Mouse (Mus musculus) limb, embryonic 15.5 days (tissue): ENCODE results near the gene Padi4. TPM values are rescaled to one million over a fixed set of nuclear protein-coding genes. Genes with fewer than 3 reads are reported as not detected.
A peak's percentile ranks its signal among the peaks of the same experiment; 100 is the strongest.

ENCODE experiments used
- ATAC-seq: fragments of 200-750 bp; cut with Nextera tagmentation; 2 replicates; pipeline ENCODE4 v1.8.0; 2017; ENCODE audit warnings: low read depth, moderate TSS enrichment; ENCODE audit not compliant: insufficient number of reproducible peaks, low FRiP score, low TSS enrichment
- H3K27ac ChIP-seq: fragments of 300-500 bp; sonication (generic); 2 replicates; pipeline ENCODE4 v1.5.1; 2015; ENCODE audit warnings: moderate library complexity, mild to moderate bottlenecking, inconsistent platforms
- H3K27me3 ChIP-seq: fragments of 300-500 bp; sonication (generic); 2 replicates; pipeline ENCODE4 v1.6.1; 2015; ENCODE audit warnings: inconsistent platforms
- H3K36me3 ChIP-seq: fragments of 300-500 bp; sonication (generic); 2 replicates; pipeline ENCODE4 v1.6.1; 2015; ENCODE audit warnings: inconsistent platforms
- H3K4me1 ChIP-seq: fragments of 300-500 bp; sonication (generic); 2 replicates; pipeline ENCODE4 v1.6.1; 2015; ENCODE audit warnings: inconsistent platforms
- H3K4me2 ChIP-seq: fragments of 300-500 bp; sonication (generic); 2 replicates; pipeline ENCODE4 v1.6.1; 2015; ENCODE audit warnings: mild to moderate bottlenecking, inconsistent platforms
- H3K4me3 ChIP-seq: fragments of 300-500 bp; sonication (generic); 2 replicates; pipeline ENCODE4 v1.5.1; 2015; ENCODE audit warnings: mild to moderate bottlenecking, inconsistent platforms
- H3K9ac ChIP-seq: fragments of 300-500 bp; sonication (generic); 2 replicates; pipeline ENCODE4 v1.6.1; 2015; ENCODE audit warnings: inconsistent platforms
- H3K9me3 ChIP-seq: fragments of 300-500 bp; sonication (generic); 2 replicates; pipeline ENCODE4 v1.6.1; 2016; ENCODE audit warnings: inconsistent platforms
- whole genome bisulfite sequencing: fragments of 180-500 bp; shearing (Covaris S2); methylation state at CpG from one replicate; pipeline ENCODE4 v1.1.7; 2015; 5-methylcytosine and 5-hydroxymethylcytosine counted together
- polyA plus RNA-seq: library from polyadenylated mRNA; unstranded; fragments of >200 nt; fragmentation: Nextera tagmentation; extraction: Ambion mirVana; gene quantifications from 2 replicates; pipeline ENCODE4 v1.2.1, GENCODE M21; 2015

The Padi4 gene
- polyA plus RNA-seq, 1 experiment from 2014 or later, result 0.56 TPM

DNA sequence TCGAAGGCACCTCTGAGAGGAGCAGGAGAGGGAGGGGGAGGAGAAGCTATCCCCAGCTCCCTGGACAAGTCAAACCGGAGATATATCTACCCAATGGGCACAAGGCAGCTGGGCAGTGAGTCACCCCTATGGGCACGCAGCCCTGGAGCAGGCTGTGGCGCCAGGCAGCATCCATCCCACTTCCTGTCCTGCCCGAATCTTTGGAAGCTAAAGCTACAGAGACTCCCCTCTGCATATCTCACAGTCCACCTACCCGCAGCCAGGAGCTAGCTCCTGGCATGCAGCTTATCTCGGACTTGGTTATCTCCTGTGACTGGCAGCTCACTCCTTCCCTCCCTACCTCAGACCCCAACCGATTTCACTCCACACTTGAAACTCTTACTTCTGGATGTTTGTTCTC is 35.1 kb upstream of the Padi4 start:
- no peak overlapping the region for H3K4me3 ChIP-seq
- no peak overlapping the region for H3K27ac ChIP-seq
- WGBS, result 79% methylated on average over 8 of the region's 8 CpGs
- H3K9me3 ChIP-seq, result no peaks in the 10 kb centered on the region
- no peaks in the 10 kb centered on the region for H3K27me3 ChIP-seq
- no peak overlapping the region for H3K9ac ChIP-seq
- no peak overlapping the region for H3K4me2 ChIP-seq
- H3K4me1 ChIP-seq, result peaks cover 23% of the 10 kb centered on the region
- no peak for ATAC-seq
- no peaks in the 10 kb centered on the region for H3K36me3 ChIP-seq

DNA sequence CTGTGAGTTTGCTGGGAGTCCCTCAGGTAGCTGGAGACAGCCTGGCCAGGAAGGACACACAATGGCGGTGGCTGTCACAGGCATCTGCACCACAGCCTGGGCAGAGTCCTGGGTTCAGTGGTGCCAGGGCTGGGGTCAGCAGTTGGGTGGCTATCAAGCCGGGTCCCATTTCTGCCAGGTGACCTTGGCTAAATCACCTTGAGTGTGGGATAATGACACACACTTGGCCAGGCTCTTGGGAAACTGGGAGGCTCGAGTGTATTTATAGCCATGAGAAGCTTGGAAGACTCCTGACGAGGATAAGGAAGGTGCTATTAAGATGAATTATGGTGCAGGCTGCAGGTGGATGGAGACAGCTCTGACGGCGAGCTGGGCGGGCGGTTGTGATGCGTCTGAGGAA is 30.6 kb upstream of the Padi4 start:
- H3K9ac ChIP-seq, result no peak overlapping the region
- no peaks in the 10 kb centered on the region for H3K9me3 ChIP-seq
- H3K4me3 ChIP-seq, result no peak overlapping the region
- H3K27ac ChIP-seq, result no peak overlapping the region
- H3K4me2 ChIP-seq, result no peak overlapping the region
- no peaks in the 10 kb centered on the region for H3K36me3 ChIP-seq
- ATAC-seq, result no peak
- 65% methylated on average over 9 of the region's 9 CpGs for WGBS
- no peaks in the 10 kb centered on the region for H3K27me3 ChIP-seq
- no peaks in the 10 kb centered on the region for H3K4me1 ChIP-seq

DNA sequence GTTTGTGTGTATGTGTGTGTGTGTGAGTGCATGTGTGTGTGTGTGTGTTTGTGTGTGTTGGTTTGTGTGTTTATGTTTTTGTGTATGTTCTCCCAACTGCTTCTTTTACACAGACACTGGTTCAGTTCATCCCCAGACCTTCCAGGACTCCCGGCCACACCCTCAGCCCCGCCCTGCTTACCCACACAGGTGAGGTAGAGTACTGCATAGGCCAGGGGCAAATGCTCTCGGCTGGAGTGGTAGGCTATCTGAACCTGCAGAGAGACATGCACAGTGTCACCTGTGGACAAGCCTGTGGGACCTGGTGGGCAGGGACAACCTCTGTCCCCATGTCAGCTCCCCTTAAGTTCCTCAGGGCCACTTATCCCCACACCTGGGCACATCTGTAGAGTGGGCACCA is 27.3 kb upstream of the Padi4 start:
- Histone ChIP-seq H3K9ac (no peak overlapping the region), H3K4me3 (no peak overlapping the region), H3K4me1 (no peaks in the 10 kb centered on the region), H3K4me2 (no peak overlapping the region), H3K36me3 (no peaks in the 10 kb centered on the region), H3K27me3 (no peaks in the 10 kb centered on the region), H3K27ac (no peak overlapping the region), H3K9me3 (no peaks in the 10 kb centered on the region)
- 68% methylated on average over 3 of the region's 3 CpGs for WGBS
- ATAC-seq, result 0 out of 2 replicates have a peak, but pooled peaks have one; percentile 13

DNA sequence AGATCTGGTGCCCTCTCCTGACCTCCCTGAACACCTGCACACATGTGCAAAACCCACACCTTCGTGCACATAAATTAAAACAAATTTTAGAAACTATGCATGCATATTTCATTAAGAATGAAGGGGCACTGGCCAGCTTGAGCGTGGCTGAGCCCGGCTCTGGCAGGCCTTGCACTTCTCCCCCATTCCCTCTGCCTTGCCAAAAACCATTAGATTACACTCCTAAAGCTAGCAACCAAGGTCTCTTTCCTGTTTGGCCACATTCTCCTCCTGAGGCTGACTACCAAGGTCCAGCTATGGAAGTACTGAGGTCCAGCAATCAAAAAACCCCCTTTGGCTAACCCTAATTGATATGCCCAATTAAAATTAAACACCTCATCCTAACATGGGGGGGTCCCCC is 22.8 kb upstream of the Padi4 start:
- 58% methylated on average over 3 of the region's 3 CpGs for WGBS

DNA sequence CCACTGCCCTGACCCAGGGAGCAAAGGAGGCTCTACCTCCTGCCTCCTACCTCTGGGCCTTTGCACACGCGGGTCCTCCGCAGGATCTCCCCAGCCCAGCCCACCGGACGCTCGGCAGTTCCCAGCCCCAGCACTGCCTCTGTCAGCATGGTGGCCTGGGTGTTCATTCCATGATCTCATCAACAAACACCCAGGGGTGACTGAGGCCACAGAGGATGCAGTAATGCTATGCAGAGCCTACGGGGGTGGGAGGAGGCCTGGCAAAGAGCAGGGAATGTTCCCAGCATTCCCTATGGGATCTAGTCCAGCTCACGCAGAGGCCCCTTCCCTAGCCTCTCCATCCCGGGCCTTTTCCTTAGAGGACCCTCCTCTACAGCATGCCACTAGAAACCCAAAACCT is 20.6 kb upstream of the Padi4 start:
- ATAC-seq, result no peak
- Histone ChIP-seq H3K27ac (no peak overlapping the region), H3K36me3 (no peaks in the 10 kb centered on the region), H3K9me3 (no peaks in the 10 kb centered on the region), H3K27me3 (no peaks in the 10 kb centered on the region), H3K4me1 (peaks cover 6% of the 10 kb centered on the region; the same call in 1 of the 2 replicates), H3K4me3 (no peak overlapping the region), H3K9ac (no peak overlapping the region), H3K4me2 (no peak overlapping the region)
- WGBS, result 72% methylated on average over 9 of the region's 9 CpGs

More for the DNA sequence above, 22.8 kb upstream of the Padi4 start:
- no peaks in the 10 kb centered on the region for H3K9me3 ChIP-seq
- H3K4me2 ChIP-seq, result no peak overlapping the region
- H3K4me1 ChIP-seq, result 0 out of 2 replicates have a peak, but pooled peaks cover 2% of the 10 kb centered on the region
- H3K27ac ChIP-seq, result no peak overlapping the region
- H3K36me3 ChIP-seq, result no peaks in the 10 kb centered on the region
- H3K4me3 ChIP-seq, result no peak overlapping the region
- H3K27me3 ChIP-seq, result no peaks in the 10 kb centered on the region
- H3K9ac ChIP-seq, result no peak overlapping the region
- ATAC-seq, result no peak

DNA sequence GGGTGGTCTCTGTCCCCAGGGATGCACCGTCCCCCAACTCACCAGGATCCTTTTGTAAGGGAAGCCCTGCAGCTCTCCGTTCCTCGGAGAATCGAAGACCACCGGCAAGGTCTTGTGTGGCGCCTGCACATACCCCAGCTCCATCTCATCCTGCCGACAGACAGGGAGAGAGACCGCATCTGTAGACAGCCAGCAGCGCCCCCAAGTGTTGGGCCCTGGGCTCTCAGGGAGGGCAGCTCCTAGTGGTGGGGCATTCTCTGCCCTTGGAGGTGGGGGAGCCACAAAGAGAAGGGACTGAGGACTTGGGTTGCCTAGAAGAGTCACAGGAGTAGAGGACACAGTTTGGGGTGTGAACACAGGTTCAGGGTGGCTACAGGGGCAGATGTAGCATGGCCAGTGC is 19.8 kb upstream of the Padi4 start:
- no peak for ATAC-seq
- Histone ChIP-seq H3K27me3 (no peaks in the 10 kb centered on the region), H3K27ac (no peak overlapping the region), H3K4me3 (no peak overlapping the region), H3K9me3 (no peaks in the 10 kb centered on the region), H3K36me3 (no peaks in the 10 kb centered on the region), H3K4me1 (peaks cover 9% of the 10 kb centered on the region; the same call in 1 of the 2 replicates), H3K4me2 (no peak overlapping the region), H3K9ac (no peak overlapping the region)
- 66% methylated on average over 9 of the region's 9 CpGs for WGBS

DNA sequence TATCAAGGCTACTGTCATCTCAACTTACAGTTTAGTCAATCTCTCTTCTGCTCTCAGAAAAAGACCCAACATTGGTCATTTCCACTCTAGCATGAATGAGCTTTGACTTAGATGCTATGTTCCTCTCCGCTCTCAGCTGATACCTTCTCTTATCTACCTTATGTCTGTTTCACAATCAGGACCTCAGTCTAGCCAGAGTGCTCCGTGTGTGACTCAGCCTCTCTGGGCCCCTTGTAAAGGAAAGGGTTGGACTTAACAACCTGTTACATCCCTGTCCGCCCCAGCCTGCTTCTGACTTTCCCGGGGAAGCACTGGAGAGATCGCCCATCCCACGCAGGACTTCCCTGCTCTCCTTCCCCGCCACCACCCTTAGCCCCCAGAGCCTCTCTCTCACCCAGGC is 18.5 kb upstream of the Padi4 start:
- Histone ChIP-seq H3K27ac (no peak overlapping the region), H3K36me3 (no peaks in the 10 kb centered on the region), H3K4me2 (no peak overlapping the region), H3K9ac (no peak overlapping the region), H3K4me3 (no peak overlapping the region), H3K9me3 (no peaks in the 10 kb centered on the region), H3K4me1 (peaks cover 9% of the 10 kb centered on the region; the same call in 1 of the 2 replicates), H3K27me3 (no peaks in the 10 kb centered on the region)
- WGBS, result 78% methylated on average over 7 of the region's 7 CpGs
- ATAC-seq, result no peak

DNA sequence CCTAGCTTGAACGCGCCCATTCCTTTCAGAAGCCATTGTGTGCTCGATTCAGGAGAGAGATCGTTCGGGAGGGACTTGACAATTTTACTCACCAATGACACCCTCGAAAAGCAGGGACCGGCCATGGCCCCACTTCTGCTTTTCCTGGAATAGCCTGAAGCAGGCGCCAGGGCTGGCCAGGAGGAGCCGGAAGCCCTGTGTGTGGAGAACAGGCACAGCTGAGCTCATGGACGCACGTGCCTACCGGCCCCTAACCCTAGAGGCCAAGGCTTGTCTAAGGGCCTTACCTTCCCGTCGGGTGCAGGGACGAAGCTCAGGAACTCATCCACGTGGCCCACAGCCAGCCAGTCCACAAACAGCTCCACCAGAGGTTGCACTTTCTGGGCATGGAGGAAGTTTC is 17.0 kb upstream of the Padi4 start:
- 82% methylated on average over 16 of the region's 16 CpGs for WGBS
- H3K4me3 ChIP-seq, result no peak overlapping the region
- no peaks in the 10 kb centered on the region; the same call in 1 of the 2 replicates for H3K9me3 ChIP-seq
- no peak overlapping the region for H3K27ac ChIP-seq
- H3K9ac ChIP-seq, result no peak overlapping the region
- peaks cover 9% of the 10 kb centered on the region; the same call in 1 of the 2 replicates for H3K4me1 ChIP-seq
- H3K27me3 ChIP-seq, result no peaks in the 10 kb centered on the region
- ATAC-seq, result no peak
- H3K36me3 ChIP-seq, result no peaks in the 10 kb centered on the region
- no peak overlapping the region for H3K4me2 ChIP-seq

DNA sequence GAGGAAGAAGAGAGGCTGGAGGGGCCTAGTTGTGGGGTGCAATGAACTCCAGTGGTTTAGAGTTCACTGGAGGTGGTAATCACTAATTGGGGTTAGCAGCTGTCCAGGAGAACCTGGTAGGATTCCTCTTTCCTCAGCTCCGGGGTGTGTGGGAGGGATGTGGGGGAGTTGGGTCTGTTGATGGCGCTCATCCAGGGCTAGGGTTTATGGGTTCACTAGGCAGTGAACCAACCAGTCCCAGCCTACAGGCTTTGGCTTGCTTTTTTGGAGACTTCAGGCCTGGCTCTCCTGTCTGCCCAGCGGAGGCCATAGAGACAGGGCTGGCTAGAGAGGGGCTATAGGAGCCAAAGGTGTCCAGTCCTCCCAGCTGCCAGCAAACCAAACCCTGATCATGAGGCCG is 15.9 kb upstream of the Padi4 start:
- Histone ChIP-seq H3K27me3 (no peaks in the 10 kb centered on the region), H3K27ac (no peak overlapping the region), H3K9ac (no peak overlapping the region), H3K4me3 (no peak overlapping the region), H3K4me1 (peaks cover 9% of the 10 kb centered on the region; the same call in 1 of the 2 replicates), H3K9me3 (no peaks in the 10 kb centered on the region; the same call in 1 of the 2 replicates), H3K4me2 (no peak overlapping the region), H3K36me3 (no peaks in the 10 kb centered on the region)
- ATAC-seq, result no peak
- 70% methylated on average over 4 of the region's 4 CpGs for WGBS

DNA sequence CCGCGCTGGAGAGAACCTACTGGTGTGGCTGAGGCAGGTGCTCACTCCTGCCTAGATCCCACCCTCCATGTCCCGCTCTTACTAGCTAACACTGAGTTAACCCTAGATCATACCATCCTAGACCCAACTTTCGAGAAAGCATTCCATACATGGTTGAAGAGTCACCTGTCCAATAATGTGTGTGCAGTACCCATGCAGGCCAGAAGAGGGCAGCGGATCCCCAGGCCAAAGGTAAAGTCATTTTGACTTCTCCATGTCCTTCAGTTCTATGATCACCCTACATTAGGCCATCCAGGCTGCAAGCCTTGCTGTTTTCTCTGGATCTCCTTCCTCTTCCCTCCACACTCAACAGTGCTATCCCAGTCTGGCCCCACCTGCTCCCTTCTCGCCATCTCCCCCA is 14.9 kb upstream of the Padi4 start:
- H3K9me3 ChIP-seq, result no peaks in the 10 kb centered on the region; the same call in 1 of the 2 replicates
- WGBS, result 41% methylated on average over 6 of the region's 6 CpGs
- no peak overlapping the region for H3K4me3 ChIP-seq
- H3K36me3 ChIP-seq, result no peaks in the 10 kb centered on the region
- no peaks in the 10 kb centered on the region for H3K27me3 ChIP-seq
- peaks cover 6% of the 10 kb centered on the region; the same call in 1 of the 2 replicates for H3K4me1 ChIP-seq
- H3K27ac ChIP-seq, result no peak overlapping the region
- no peak for ATAC-seq
- no peak overlapping the region for H3K9ac ChIP-seq
- no peak overlapping the region for H3K4me2 ChIP-seq

DNA sequence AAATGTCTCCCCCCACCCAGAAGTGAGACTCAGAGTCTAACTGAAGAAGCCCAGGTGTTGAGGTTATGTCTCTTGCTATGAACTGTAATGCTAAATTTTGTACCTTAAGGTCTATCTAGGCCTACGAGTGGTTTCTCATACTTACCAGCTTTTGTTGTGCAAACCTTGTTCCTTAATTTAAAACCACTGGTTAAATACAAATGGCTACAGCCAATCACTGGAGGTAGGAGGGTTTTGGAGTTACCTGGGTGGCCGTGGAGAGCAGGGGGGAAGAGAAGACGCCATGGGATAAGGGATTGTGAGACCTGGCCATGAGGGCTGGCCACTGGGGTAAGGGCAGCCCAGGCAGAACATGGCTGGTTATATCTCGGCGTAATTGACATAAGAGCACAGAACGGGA is 14.2 kb upstream of the Padi4 start:
- Histone ChIP-seq H3K4me2 (no peak overlapping the region), H3K9ac (no peak overlapping the region), H3K4me1 (peaks cover 6% of the 10 kb centered on the region; the same call in 1 of the 2 replicates), H3K27me3 (no peaks in the 10 kb centered on the region), H3K27ac (no peak overlapping the region), H3K4me3 (no peak overlapping the region), H3K36me3 (no peaks in the 10 kb centered on the region), H3K9me3 (no peaks in the 10 kb centered on the region; the same call in 1 of the 2 replicates)
- no peak for ATAC-seq
- 80% methylated on average over 6 of the region's 6 CpGs for WGBS

DNA sequence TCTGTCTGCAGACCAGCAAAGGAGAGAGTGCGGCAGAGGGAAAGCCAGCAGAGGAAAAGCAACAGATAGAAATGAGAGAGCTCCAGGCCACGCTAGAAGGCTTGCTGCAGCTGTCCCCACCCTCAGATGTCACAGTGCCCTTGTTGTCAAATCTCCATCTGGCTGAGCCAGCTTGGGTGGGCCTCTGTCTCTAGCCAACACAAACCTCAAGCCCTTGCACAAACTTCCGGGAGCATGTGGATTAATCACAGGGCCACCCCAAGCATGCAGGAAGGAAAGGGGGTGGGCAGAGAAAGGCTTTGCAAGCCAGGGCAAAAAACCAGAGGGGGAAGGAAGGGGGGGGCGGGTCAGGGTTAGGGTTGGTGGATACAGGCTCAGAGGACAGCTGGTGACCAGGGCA is 13.4 kb upstream of the Padi4 start:
- H3K4me1 ChIP-seq, result peaks cover 6% of the 10 kb centered on the region; the same call in 1 of the 2 replicates
- no peak overlapping the region for H3K4me2 ChIP-seq
- H3K9me3 ChIP-seq, result no peaks in the 10 kb centered on the region; the same call in 1 of the 2 replicates
- H3K27ac ChIP-seq, result no peak overlapping the region
- H3K4me3 ChIP-seq, result no peak overlapping the region
- WGBS, result 50% methylated on average over 4 of the region's 4 CpGs
- H3K27me3 ChIP-seq, result no peaks in the 10 kb centered on the region
- no peaks in the 10 kb centered on the region for H3K36me3 ChIP-seq
- H3K9ac ChIP-seq, result no peak overlapping the region
- no peak for ATAC-seq

DNA sequence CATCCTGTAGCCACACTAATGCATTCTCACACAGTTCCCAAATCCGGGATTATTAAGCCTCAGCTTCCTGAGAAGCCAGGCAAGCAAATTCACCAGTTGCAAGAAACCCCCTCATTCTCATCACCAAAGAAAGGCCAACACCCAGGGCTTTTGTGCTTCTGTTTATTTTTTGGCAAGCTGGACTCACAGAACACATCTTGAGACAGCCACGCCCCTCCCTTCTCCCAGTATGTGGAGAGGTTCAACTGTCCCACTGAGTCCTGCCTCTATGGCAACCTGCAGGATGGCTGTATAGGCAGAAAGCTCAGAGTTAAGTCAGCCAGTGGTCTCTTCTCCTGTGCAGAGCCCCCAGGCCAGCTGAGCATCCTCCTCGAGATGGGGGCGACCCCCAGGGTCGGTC is 11.2 kb upstream of the Padi4 start:
- H3K4me3 ChIP-seq, result no peak overlapping the region
- no peak overlapping the region for H3K27ac ChIP-seq
- peaks cover 6% of the 10 kb centered on the region; the same call in 1 of the 2 replicates for H3K4me1 ChIP-seq
- no peak for ATAC-seq
- H3K9me3 ChIP-seq, result no peaks in the 10 kb centered on the region; the same call in 1 of the 2 replicates
- no peaks in the 10 kb centered on the region for H3K27me3 ChIP-seq
- no peak overlapping the region for H3K4me2 ChIP-seq
- no peak overlapping the region for H3K9ac ChIP-seq
- no peaks in the 10 kb centered on the region for H3K36me3 ChIP-seq
- WGBS, result 84% methylated on average over 5 of the region's 5 CpGs
